Mouse (Mus musculus) heart, embryonic 16.5 days (tissue): ENCODE data around the gene Btbd9. TPM values are rescaled to one million over a fixed set of nuclear protein-coding genes. Genes with fewer than 3 reads are reported as not detected.

Experiments used
- polyA plus RNA-seq: library from polyadenylated mRNA; unstranded; fragments of >200 nt; fragmentation: Nextera tagmentation; extraction: Ambion mirVana; gene quantifications from 2 replicates; pipeline ENCODE4 v1.2.1, GENCODE M21; 2015

Btbd9 gene
- polyA plus RNA-seq, 1 experiment from 2014 or later = 38.9 TPM

Other genes starting within 250 kb of the Btbd9 start
- gene Dnah8, start 47.9 kb upstream of the Btbd9 start, polyA plus RNA-seq = 1.9 and 2.9 TPM in 2 replicates
- 189 and 198 TPM in 2 replicates for gene Glo1, start 50.4 kb upstream of the Btbd9 start, polyA plus RNA-seq